Mouse (Mus musculus) neural tube, embryonic 13.5 days (tissue): ENCODE measurements around the gene Ric8b. TPM values are rescaled to one million over a fixed set of nuclear protein-coding genes. Genes with fewer than 3 reads are reported as not detected.

Experiments used
- ATAC-seq: fragments of 200-750 bp; cut with Nextera tagmentation; 2 replicates; pipeline ENCODE4 v1.8.0; 2017; ENCODE audit warnings: low read depth, mild to moderate bottlenecking, moderate TSS enrichment, moderate library complexity
- H3K27ac ChIP-seq: fragments of 300-500 bp; sonication (generic); replicated peaks from 2 replicates; pipeline ENCODE4 v1.5.1; 2015; ENCODE audit warnings: moderate library complexity, mild to moderate bottlenecking, inconsistent platforms
- H3K27me3 ChIP-seq: fragments of 300-500 bp; sonication (generic); 2 replicates; pipeline ENCODE4 v1.6.1; 2015; ENCODE audit warnings: mild to moderate bottlenecking, inconsistent platforms
- H3K36me3 ChIP-seq: fragments of 300-500 bp; sonication (generic); 2 replicates; pipeline ENCODE4 v1.6.1; 2015; ENCODE audit warnings: mild to moderate bottlenecking, inconsistent platforms
- H3K4me1 ChIP-seq: fragments of 300-500 bp; sonication (generic); replicated peaks from 2 replicates; pipeline ENCODE4 v1.6.1; 2015; ENCODE audit warnings: inconsistent platforms
- H3K4me2 ChIP-seq: fragments of 300-500 bp; sonication (generic); 2 replicates; pipeline ENCODE4 v1.6.1; 2015; ENCODE audit warnings: inconsistent platforms, mild to moderate bottlenecking, moderate library complexity
- H3K4me3 ChIP-seq: fragments of 300-500 bp; sonication (generic); 2 replicates; pipeline ENCODE4 v1.5.1; 2015; ENCODE audit warnings: mild to moderate bottlenecking, inconsistent platforms
- H3K9ac ChIP-seq: fragments of 300-500 bp; sonication (generic); 2 replicates; pipeline ENCODE4 v1.6.1; 2015; ENCODE audit warnings: moderate library complexity, mild to moderate bottlenecking, inconsistent platforms
- H3K9me3 ChIP-seq: fragments of 300-500 bp; sonication (generic); 2 replicates; pipeline ENCODE4 v1.6.1; 2016; ENCODE audit warnings: inconsistent platforms
- WGBS: fragments of 180-500 bp; shearing (Covaris S2); methylation state at CpG from one replicate; pipeline ENCODE4 v1.1.7; 2015; 5-methylcytosine and 5-hydroxymethylcytosine counted together
- polyA plus RNA-seq: library from polyadenylated mRNA; unstranded; fragments of >200 nt; fragmentation: Nextera tagmentation; extraction: Ambion mirVana; gene quantifications from 2 replicates; pipeline ENCODE4 v1.2.1, GENCODE M21; 2015

Gene Ric8b
- polyA plus RNA-seq, 1 experiment from 2014 or later: 48.7 TPM

GRCm38 (mm10) chr10:85050668-85051208, 133.3 kb downstream of the Ric8b start:
- no peak overlapping the region for H3K4me2 ChIP-seq
- no peaks in the 10 kb centered on the region; the same call in none of the 2 replicates for H3K27me3 ChIP-seq
- no peaks in the 10 kb centered on the region for H3K36me3 ChIP-seq
- H3K4me3 ChIP-seq: no peak overlapping the region
- no peaks in the 10 kb centered on the region for H3K4me1 ChIP-seq
- no peaks in the 10 kb centered on the region for H3K9me3 ChIP-seq
- H3K9ac ChIP-seq: no peak overlapping the region
- ATAC-seq: no peak
- 57% methylated on average over 4 of the region's 4 CpGs for WGBS
- H3K27ac ChIP-seq: no peak overlapping the region

DNA sequence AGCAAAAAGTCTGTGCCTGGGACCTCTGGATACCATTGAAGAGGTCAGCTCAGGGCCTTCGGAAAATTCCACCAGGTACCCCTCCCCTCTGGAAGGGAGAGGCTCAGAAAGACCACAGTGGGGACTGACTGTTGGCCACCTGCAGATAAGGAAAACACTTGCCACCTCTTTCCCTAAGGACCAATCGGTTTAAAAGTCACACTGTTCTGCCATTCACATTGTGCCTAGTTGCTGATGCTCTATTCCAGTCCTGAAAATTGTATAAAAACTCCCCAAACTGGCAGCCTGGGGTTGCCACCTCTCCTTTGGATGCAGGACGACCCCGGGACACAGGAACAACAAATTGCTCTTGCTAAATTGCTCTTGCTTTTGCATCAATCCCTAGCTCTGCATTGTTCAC, 135.0 kb downstream of the Ric8b start:
- H3K4me3 ChIP-seq: no peak overlapping the region
- H3K36me3 ChIP-seq: no peaks in the 10 kb centered on the region
- ATAC-seq: no peak
- H3K9me3 ChIP-seq: no peaks in the 10 kb centered on the region
- 4% methylated on average over 4 of the region's 4 CpGs for WGBS
- no peak overlapping the region for H3K27ac ChIP-seq
- no peaks in the 10 kb centered on the region; the same call in 1 of the 2 replicates for H3K27me3 ChIP-seq
- no peak overlapping the region for H3K9ac ChIP-seq
- H3K4me1 ChIP-seq: no peaks in the 10 kb centered on the region
- H3K4me2 ChIP-seq: no peak overlapping the region

- Histone ChIP-seq H3K4me3 (no peak overlapping the region), H3K4me1 (no peaks in the 10 kb centered on the region), H3K9ac (no peak overlapping the region), H3K9me3 (no peaks in the 10 kb centered on the region), H3K27me3 (no peaks in the 10 kb centered on the region; the same call in 1 of the 2 replicates), H3K36me3 (no peaks in the 10 kb centered on the region), H3K27ac (no peak overlapping the region), H3K4me2 (no peak overlapping the region)
- WGBS: 85% methylated on average over 2 of the region's 2 CpGs
- no peak for ATAC-seq
These were observed 137.5 kb downstream of the Ric8b start for GRCm38 (mm10) chr10:85054876-85055275.

Other genes starting within 250 kb of the Ric8b start
- gene Rfx4, start 161.6 kb upstream of the Ric8b start, polyA plus RNA-seq: 21.8 and 22.7 TPM in 2 replicates
- gene Fhl4, start 184.9 kb downstream of the Ric8b start, polyA plus RNA-seq: 1.8 and 2.2 TPM in 2 replicates
- gene Tmem263, start 185.0 kb downstream of the Ric8b start, polyA plus RNA-seq: 62.8 and 67.6 TPM in 2 replicates
- gene Mterf2, start 210.4 kb downstream of the Ric8b start, polyA plus RNA-seq: 35.2 and 38.2 TPM in 2 replicates